Comparison of ENCODE assay signal across 31 mouse cellular contexts in genomic region chr15:85241856-85242255, GRCm38 (mm10). TPM values are rescaled to one million over a fixed set of nuclear protein-coding genes. Genes with fewer than 3 reads are reported as not detected.
"Had no signal": no experiment of that assay in that cellular context is flagged by ENCODE, and none has a peak within 500 bp of the region (broad histone marks: within the 10 kb centered on the region; RNA-seq: fewer than 3 reads in every experiment).

No protein-coding gene starts in this region.

- H3K4me1 ChIP-seq: hindbrain, embryonic 10.5 days; hindbrain, embryonic 12.5 days; hindbrain, embryonic 13.5 days; hindbrain, embryonic 15.5 days; intestine, embryonic 15.5 days had no signal

- H3K9me3 ChIP-seq: heart, embryonic 10.5 days; heart, embryonic 12.5 days; heart, embryonic 13.5 days; heart, embryonic 15.5 days; hindbrain, embryonic 10.5 days; hindbrain, embryonic 12.5 days; hindbrain, embryonic 13.5 days; hindbrain, embryonic 15.5 days; intestine, embryonic 15.5 days; kidney, embryonic 15.5 days had no signal

- H3K27me3 ChIP-seq: hindbrain, embryonic 12.5 days; hindbrain, embryonic 13.5 days; hindbrain, embryonic 15.5 days; intestine, embryonic 15.5 days; kidney, embryonic 15.5 days had no signal

- DNase-seq: heart, postnatal 14 days; heart, postnatal 36 days; heart, postnatal 4 days; kidney, adult 11 months; kidney, adult 18-20 months; kidney, adult 2 months; kidney, adult 8-10 months; kidney, adult 9 months; kidney, postnatal 10 days; kidney, postnatal 14 days; kidney, postnatal 25 days; kidney, postnatal 36 days; kidney, postnatal 4 days; layer of hippocampus, adult 9-11 months; layer of hippocampus, postnatal 36 days had no signal

- H3K4me3 ChIP-seq: heart, embryonic 10.5 days; heart, embryonic 12.5 days; heart, embryonic 13.5 days; heart, embryonic 15.5 days; hindbrain, embryonic 10.5 days; hindbrain, embryonic 12.5 days; hindbrain, embryonic 13.5 days; hindbrain, embryonic 15.5 days; intestine, embryonic 15.5 days; kidney, embryonic 15.5 days; layer of hippocampus, adult 2 months had no signal

- H3K36me3 ChIP-seq: hindbrain, embryonic 15.5 days had no signal

- ATAC-seq: hindbrain, embryonic 16.5 days; hindbrain, postnatal 0 days; inflammation-experienced regulatory T-cells, adult 6 months; intestine, embryonic 15.5 days; intestine, embryonic 16.5 days; intestine, postnatal 0 days had no signal

RNA-seq across cellular contexts. Expression of gene Fbln1, which starts 36.1 kb away (rescaled TPM):
- polyA plus RNA-seq: inflammation-experienced regulatory T-cells, adult 6 months had no signal
